Mouse (Mus musculus) lung, adult 2 months (tissue): Measurements from ENCODE around the gene Gm40460. TPM values are rescaled to one million over a fixed set of nuclear protein-coding genes. Genes with fewer than 3 reads are reported as not detected.
"Not testable (repeated sequence)": the region's sequence is repeated elsewhere in the genome, so short reads cannot be mapped to it uniquely, and the experiment has no call there.

ENCODE experiments used
- DNase-seq: peaks from one replicate; pipeline ENCODE4 v3.0.0; 2022
- H3K4me1 ChIP-seq: fragments of 200-500 bp; 2 replicates; pipeline ENCODE4 v1.6.1; 2011; ENCODE audit warnings: low read length; ENCODE audit not compliant: control insufficient read depth, insufficient read depth
- H3K4me3 ChIP-seq: fragments of 200-500 bp; replicated peaks from 2 replicates; pipeline ENCODE3; 2011; ENCODE audit warnings: low read depth, mild to moderate bottlenecking, control low read depth, low read length; ENCODE audit errors: extremely low read depth
- CTCF ChIP-seq: fragments of 200-500 bp; IDR thresholded peaks from 2 replicates; pipeline ENCODE4 v1.5.1; 2011; ENCODE audit warnings: mild to moderate bottlenecking, low read length, control low read depth; ENCODE audit not compliant: insufficient read depth
- POLR2A ChIP-seq: fragments of 200-500 bp; IDR thresholded peaks from 2 replicates; pipeline ENCODE4 v1.6.1; 2011; ENCODE audit warnings: low read depth, mild to moderate bottlenecking, control low read depth, low read length, borderline replicate concordance; ENCODE audit errors: extremely low read depth
- WGBS: fragments of 180-500 bp; shearing (Covaris S2); methylation state at CpG from one replicate; pipeline ENCODE4 v1.1.7; 2018; 5-methylcytosine and 5-hydroxymethylcytosine counted together
- polyA plus RNA-seq: library from polyadenylated mRNA; depleted of rRNA; stranded (reverse); fragments of >200 nt; gene quantifications from 2 replicates; pipeline ENCODE4 v1.2.3, GENCODE M21; 2012; rRNA removed

Gm40460 gene
- not detected in 2 replicates for polyA plus RNA-seq

DNA sequence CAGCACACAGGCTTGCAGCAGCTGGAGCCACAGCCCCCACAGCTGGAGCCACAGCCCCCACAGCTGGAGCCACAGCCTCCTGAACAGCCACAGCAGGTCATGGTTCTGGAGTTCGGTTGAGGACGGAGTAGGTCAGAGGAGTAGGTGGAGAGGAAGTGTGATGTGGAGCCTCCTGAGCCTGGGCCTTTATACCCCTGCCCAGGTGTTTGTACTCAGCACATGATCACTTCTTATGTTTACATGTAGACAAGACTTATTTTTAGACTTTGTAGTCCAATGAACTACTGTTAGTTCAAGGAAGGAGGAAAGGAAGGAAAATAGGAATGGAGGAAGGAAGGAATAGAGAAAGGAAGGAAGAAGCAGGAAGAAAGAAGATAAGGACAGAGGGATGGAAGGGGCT, at the start of gene Gm40460:
Gm40460 (minus strand) TSS at position 101 of the 400 bp plus-strand sequence.
- no peaks in the 10 kb centered on the region for H3K4me1 ChIP-seq
- TF ChIP-seq CTCF (no peak), POLR2A (no peak)
- no peak within 1 kb of the TSS for H3K4me3 ChIP-seq
- DNase-seq, result no peak
- 29% methylated on average over 2 of the region's 2 CpGs for WGBS

DNA sequence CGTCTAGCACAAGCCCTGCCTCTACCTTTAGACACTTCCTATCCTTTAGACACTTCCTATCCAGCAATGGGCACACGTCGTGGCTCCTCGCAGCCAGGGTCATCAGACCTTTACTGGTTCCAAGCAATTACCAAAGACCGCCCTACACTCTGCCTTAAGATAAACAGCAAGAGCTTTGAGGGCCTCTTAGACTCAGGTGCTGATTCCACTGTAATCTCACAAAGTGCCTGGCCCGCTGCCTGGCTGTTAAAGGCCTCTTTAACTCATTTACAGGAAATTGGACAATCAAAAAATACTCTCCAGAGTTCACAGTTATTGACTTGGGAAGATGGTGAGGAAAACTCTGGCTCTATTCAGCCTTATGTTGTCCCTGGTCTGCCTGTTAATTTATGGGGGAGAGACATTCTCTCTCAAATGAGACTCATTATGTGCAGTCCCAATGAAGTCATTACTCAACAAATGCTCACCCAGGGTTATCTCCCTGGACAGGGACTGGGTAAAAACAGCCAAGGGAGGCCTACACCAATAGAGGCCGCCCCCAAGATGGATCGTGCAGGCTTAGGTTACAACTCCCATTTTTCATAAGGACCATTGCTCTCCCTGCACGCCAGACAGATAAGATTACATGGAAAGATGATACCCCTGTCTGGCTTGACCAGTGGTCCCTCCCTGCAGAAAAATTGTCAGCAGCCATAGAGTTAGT, 45.2 kb upstream of the Gm40460 start:
- WGBS, result 58% methylated on average over 9 of the region's 9 CpGs
- peak; percentile 43 for DNase-seq
- not testable (repeated sequence) for H3K4me1 ChIP-seq, H3K4me3 ChIP-seq

DNA sequence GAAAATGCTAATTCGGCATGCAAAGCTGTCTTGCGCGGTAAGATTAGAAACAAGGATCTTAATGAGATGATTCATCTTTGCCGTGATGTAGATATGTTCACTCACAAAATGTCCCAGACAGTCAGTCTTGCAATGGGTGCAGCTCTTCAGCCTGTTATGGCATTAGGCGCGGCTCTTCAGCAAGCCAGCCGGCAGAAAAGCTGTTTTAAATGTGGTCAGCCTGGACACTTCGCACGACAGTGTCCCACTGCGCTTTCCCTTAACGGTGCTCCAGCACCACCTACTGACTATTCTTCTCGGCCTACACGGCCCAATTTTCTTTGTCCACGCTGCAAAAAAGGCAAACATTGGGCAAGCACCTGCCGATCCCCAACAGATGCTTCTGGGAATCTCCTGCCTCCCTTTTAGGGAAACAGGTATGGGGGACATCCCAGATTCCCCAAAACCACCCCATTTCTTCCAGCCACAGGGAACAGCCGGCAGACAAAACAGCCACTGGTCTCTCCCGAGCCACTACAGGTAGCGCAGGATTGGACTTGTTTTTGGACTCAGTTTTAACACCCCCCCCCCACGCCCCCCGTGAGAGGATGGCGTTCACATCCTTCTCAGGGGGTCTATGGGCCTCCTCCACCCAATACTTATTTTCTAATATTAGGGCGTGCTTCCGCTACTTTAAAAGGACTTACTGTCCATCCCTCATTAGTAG, 44.4 kb upstream of the Gm40460 start:
- TF ChIP-seq CTCF (peak; percentile 38; the same call in 1 of the 2 replicates), POLR2A (no peak)
- 20% methylated on average over 23 of the region's 23 CpGs for WGBS
- Histone ChIP-seq H3K4me3 (no peak overlapping the region), H3K4me1 (no peaks in the 10 kb centered on the region)
- peak; percentile 27 for DNase-seq

DNA sequence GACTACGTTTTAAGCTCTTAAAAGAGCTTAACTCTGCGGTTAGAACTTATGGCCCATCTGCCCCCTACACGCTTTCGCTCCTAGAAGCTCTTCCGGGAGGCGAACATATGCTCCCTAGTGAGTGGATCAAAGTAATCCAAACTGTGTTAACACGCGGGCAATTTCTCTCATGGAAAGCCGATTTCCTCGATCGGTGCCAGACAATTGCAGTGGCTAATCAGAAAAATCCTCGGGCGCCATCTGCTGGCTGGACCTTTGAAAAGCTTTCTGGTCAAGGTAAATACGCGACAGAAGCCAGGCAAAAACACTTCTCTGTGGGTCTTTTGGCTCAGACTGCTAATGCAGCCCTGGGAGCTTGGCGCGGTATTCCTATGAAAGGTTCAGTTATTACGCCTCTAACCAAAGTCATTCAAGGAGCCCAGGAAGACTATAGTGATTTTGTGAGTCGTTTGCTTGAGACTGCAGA, 43.8 kb upstream of the Gm40460 start:
- peak; percentile 90 for DNase-seq
- no peaks in the 10 kb centered on the region for H3K4me1 ChIP-seq
- H3K4me3 ChIP-seq, result peak overlapping the region; percentile 69
- WGBS, result under 1% methylated on average over 19 of the region's 19 CpGs
- TF ChIP-seq CTCF (peak; percentile 51), POLR2A (no peak)

DNA sequence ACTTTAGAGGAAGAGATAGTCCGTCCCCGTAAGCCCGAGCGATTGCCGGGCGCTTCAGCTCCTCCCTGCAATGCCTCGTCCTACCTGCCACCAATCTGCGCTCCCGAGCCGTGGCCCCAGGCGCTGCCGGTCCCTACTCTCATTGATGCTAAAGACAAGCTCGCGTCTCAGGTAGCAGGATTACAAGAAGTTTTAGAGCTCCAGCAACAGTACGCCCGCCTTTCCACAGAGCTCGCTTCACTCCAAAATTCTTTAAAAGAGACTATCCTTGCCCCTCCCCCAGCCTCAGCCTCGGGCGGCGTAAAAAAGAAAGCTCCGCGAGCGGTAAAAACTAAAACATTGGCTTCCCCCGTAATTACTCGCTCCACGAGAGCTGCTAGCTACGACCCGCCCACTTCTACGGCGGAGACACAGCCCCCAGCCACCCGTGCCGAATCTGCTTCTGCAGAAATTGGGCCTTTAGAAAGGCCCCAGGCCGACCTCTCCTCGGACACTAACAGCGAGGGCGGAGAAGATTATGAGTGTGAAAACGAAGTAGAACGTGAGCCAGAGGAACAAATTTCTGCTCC, 43.2 kb upstream of the Gm40460 start:
- Histone ChIP-seq H3K4me3 (peak overlapping the region; percentile 69), H3K4me1 (no peaks in the 10 kb centered on the region)
- 0 out of 2 replicates have a peak, but pooled peaks have one; percentile 5 for TF ChIP-seq CTCF
- TF ChIP-seq POLR2A, result no peak
- DNase-seq, result peak; percentile 58
- WGBS, result under 1% methylated on average over 38 of the region's 38 CpGs

DNA sequence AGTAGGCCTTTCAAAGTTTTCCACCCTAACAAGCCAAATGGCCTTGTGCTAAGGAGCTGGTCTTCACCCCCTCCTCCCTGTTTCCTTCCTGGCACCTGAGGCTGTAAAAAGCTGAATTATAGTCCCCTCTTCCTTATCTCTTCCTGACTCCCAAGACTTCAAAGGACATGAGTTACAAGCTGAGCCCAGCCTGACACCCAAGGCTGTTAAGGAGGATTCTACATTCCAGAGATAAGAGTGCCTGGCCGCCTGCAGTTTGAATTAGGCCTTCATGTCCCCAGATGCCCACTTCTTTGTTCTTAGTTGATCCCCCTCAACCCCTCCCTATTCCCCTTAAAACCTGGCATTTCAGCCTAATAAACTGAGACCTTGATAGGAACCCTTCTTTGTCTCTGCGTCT, 42.0 kb upstream of the Gm40460 start:
- 83% methylated on average over 2 of the region's 2 CpGs for WGBS
- not testable (repeated sequence) for H3K4me1 ChIP-seq, H3K4me3 ChIP-seq, DNase-seq

DNA sequence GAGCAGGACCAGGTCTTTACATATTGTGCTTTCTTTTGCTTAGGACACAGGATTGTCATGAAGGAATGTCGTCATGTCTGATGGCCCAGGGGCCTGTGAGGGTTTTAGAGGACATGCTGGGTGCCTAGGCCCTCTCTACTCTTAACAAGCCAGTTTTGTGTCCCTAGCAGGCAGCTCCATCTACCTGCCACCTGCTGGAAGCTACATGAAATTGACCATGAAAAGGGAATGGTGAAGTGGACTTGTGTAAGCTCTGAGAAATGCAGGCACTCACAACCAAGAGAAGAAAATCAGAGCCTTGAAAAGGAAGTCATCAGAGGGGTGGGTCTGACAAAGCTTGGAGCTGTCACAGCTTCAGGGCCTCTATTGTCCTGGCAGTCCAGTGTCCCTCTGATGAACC, 38.4 kb upstream of the Gm40460 start:
- not testable (repeated sequence) for H3K4me1 ChIP-seq, DNase-seq, H3K4me3 ChIP-seq
- WGBS, result 86% methylated on average over 1 of the region's 1 CpGs

DNA sequence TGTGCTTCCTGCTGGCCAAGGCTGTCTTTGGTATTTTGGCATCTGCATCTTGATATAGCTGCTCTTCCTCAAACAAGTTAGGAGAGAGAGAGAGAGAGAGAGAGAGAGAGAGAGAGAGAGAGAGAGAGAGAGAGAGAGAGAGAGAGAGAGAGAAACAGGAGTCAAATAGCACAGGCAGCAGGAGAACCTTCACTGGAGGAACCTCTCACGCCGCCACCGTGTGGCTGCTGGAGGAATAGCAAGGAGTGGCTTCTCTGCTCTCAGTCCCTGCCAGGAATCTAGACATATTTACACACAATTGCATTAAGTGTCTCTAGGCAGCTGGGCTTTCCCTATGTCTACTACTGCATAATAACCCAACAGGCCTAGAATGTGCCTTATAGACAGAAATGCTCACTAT, 37.3 kb upstream of the Gm40460 start:
- peak; percentile 68 for TF ChIP-seq CTCF
- 1% methylated on average over 3 of the region's 3 CpGs for WGBS
- DNase-seq, result peak; percentile 64
- not testable (repeated sequence) for H3K4me3 ChIP-seq, H3K4me1 ChIP-seq

DNA sequence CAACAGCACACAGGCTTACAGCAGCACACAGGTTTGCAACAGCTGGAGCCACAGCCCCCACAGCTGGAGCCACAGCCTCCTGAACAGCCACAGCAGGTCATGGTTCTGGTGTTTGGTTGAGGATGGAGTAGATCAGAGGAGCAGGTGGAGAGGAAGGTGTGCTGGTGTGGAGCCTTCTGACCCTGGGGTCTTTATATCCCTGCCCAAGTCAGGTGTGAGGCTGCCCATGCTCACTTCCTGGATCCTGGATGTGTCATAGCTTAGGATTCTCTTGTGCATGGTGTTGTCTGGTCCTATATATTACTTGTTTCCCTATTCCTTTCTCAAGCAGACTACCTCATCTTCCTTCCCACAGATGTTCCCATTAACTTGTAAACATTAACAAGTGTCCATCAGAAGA, 33.4 kb upstream of the Gm40460 start, which contains the start of gene Gm4559:
Gm4559 (minus strand) TSS at position 101 of the 400 bp plus-strand sequence.
- H3K4me3 ChIP-seq, H3K4me1 ChIP-seq, DNase-seq: not testable (repeated sequence)

DNA sequence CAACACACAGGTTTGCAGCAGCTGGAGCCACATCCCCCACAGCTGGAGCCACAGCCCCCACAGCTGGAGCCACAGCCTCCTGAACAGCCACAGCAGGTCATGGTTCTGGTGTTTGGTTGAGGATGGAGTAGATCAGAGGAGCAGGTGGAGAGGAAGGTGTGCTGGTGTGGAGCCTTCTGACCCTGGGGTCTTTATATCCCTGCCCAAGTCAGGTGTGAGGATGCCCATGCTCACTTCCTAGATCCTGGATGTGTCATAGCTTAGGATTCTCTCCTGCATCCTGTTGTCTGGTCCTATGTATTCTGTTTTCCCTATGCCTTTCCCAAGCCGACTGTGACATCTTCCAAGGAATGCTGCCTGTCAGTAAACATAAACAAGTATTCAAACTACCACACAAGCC, 17.4 kb upstream of the Gm40460 start, which contains the start of gene Gm2431:
Gm2431 (minus strand) TSS at position 101 of the 400 bp plus-strand sequence.
- not testable (repeated sequence) for DNase-seq, H3K4me3 ChIP-seq, H3K4me1 ChIP-seq
- 24% methylated on average over 1 of the region's 1 CpGs for WGBS

DNA sequence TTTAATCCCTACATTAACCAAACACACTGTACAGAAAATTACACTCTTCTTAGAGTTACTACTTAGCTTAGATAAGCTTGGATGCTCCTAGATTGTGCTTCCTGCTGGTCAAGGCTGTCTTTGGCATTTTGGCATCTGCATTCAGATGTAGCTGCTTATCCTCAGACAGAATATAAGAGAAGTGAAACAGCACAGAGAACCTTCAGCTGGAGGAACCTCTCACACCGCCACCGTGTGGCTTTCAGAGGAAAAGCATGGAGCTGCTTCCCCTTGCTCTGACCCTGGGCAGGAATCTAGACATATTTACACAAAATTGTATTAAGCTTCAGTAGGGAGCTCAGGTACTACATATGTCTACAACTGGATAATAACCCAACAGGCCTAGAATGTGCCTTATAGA, 14.6 kb upstream of the Gm40460 start:
- TF ChIP-seq CTCF (peak; percentile 72), POLR2A (no peak)
- Histone ChIP-seq H3K4me3 (no peak overlapping the region), H3K4me1 (no peaks in the 10 kb centered on the region; the same call in 1 of the 2 replicates)
- 0% methylated on average over 2 of the region's 2 CpGs for whole genome bisulfite sequencing
- peak; percentile 31 for DNase-seq
